Mouse (Mus musculus): Measurements from ENCODE around the gene Gm28305. TPM values are rescaled to one million over a fixed set of nuclear protein-coding genes. Genes with fewer than 3 reads are reported as not detected.

Gm28305 gene
- total RNA-seq (2021): not detected
- long read RNA-seq: 0 reads

DNA sequence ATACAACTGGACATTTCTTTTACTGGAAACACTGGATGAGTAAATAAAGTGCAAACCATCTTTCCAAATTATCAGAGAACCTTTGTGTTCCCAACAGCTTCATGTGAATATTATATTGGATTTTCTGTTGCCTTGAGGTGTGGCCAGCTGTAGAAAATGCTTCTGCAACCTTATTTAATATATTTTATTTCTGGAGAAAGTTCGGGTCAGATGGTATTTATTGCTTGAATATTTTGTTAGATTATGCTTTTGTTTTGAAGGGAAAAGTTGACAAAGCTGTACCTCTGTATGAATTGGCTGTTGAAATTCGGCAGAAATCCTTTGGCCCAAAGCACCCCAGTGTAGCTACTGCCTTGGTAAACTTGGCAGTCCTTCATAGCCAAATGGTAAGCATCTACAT, at the start of gene Gm28305:
Gene Gm28305 (plus strand): TSS at position 301 of the 400 bp plus-strand sequence.
- no peak for DNase-seq (ENCODE audit: low spot score in 2 of 2)

DNA sequence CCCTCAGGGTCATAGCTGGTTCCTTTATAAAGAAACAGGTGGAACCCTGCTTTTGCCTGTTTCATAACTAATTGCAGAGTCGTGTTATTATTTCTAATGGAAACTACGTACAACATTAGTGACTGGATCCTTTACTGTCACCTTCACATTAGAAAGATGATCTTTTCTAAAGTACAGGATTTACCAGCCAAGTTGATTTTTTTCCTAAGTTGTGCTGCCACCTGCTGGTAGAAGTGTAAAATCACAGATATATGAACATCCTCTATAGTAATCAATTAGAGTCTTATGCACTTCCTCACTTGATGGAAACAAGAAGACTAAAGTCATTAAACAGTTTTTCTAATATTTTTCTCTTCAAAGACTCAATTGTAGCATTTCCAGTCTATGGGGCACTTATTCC, 44.0 kb upstream of the Gm28305 start:
- DNase-seq (ENCODE audit: low spot score in 2 of 2): peak; percentile 23 to 35

DNA sequence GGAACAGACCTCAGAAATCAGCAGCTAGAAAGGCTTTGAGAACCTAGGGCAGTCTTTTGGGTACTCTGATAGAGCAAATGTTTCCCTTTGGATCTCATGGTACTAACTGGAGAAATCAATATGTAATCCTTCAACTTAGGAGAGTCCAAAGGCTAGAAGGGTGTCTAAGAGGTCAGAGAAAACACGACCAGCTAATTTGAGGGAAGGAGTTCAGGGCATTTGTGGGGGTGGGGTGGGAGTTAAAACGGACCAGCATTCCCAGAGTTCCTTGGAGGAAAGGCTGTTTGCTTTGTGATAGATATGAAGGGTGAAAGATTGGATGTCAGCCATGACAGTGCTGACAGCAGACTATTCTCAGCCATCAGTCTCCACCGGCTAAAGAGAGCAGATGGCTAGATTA, 39.9 kb upstream of the Gm28305 start:
- no peak for DNase-seq (ENCODE audit: low spot score in 2 of 2)

DNA sequence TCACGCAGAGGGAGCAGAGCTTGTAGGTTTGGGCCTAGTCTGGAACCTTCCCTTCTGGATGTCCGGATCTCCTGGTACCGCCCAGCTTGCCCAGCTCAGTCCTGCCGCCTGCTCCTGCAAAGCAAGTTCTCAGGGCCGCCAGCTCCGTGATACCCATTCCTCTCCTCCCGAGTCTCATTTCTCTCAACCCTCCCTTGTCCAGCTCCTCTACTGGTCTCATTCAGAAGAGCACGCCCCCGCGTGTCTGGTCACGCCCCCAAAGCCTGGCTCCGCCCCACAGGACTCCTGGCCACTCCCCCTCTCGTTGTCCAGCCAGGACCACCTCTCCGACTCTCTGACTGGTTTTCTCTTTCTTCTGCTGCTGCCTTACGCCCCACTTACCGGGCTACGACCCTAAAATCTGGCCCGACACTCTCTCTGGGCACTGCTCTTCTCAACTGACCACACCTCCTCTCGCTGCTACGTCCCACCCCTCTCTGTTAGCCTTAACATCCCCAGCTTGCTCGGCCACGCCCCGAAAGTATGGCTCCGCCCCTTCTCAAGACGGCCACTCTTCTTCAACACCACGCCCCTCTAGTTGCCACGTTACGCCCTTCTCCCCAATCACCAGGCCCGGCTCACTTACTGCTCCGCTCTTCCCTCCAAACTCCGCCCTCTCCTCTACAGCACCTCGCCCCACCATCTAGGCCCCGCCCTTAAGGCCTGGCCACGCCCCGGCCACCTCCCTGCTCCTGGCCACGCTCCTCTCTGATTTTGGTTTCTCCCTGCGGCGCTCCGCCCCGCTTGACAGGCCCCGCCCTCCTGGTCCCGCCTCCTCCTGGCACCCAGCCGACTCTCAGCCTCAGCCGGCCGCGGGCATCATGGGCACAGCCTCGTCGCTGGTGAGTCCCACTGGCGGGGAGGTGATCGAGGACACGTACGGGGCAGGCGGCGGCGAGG, 38.3 kb upstream of the Gm28305 start, which contains the start of gene Nphp3:
Gene Nphp3 (plus strand): TSS at position 624 of the 939 bp plus-strand sequence.
- DNase-seq (ENCODE audit: low spot score in 2 of 2): peak; percentile 98 to 99

DNA sequence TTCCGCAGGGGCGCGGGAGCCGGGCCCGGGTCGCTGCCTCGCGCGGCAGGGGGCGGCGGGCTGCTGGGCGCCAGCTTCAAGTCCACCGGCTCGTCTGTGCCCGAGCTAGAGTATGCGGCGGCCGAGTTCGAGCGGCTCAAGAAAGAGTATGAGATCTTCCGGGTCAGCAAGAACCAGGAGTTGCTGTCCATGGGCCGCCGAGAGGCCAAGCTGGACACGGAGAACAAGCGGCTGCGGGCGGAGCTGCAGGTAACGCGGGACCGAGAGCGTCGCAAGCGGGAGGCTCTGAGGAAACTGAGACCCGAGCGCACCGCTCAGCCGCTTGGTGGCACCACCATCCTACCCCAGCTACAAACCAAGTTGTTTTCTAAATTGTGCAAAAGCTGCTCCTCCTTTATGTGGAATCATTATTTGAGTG, 37.5 kb upstream of the Gm28305 start:
- DNase-seq (ENCODE audit: low spot score in 2 of 2): peak; percentile 54 to 84

DNA sequence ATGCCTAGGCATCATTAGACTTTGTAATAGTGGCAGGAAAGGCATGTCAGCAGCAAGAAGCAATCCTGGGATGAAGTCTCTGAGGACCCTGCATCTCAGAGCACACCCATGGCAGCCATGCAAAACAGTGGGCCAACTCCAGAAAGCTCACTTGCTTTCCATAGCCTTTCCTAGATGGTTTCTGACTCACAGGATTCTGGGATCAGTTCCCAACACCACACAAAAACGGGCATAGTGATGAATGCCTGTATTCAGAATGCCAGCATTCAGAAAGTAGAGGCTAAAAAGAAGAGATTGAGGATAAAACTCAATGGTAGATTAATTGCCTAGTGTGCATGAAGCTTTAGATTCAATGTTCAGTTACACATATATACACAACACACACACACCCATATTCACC, 25.9 kb upstream of the Gm28305 start:
- peak in 1 of 2 experiments; percentile 25 for DNase-seq (ENCODE audit: low spot score in 2 of 2)

DNA sequence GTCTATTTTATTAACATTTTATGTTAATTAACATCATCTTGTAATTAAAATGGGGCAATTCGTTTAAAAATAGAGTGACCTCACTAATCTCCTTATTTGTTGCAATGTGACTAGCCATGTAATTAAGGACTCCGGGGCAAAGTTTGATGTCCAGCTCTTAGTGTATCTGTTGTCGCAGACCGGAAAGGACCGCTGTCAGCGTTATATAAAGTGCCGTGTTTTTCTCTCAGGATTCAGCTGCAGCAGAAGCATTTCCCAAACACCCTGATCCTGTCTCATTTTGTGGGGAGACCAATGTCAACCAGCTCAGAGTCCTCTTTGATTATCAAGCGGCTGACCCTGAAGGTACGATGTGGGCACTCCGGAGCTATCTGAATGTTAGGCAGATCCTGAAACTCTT, 19.4 kb upstream of the Gm28305 start:
- no peak for DNase-seq (ENCODE audit: low spot score in 2 of 2)

DNA sequence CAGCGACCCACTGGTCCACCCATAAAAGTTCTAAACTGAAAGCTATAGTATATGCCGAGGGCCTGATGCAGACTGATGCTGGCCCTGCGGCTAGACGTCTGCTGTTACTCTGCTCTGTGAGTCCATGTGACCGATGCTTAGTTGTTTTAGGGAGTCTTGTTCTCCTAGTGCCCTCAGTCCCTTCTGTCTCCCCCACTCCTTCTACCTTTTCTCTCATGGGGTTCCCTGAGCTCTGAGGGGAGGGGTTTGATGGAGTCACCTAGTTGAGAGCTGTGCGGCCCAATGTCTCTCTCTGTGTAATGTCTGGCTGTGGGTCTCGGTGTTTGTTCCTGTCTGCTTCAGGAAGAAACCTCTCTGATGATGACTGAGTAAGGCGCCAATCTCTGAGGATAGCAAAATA, 13.3 kb upstream of the Gm28305 start:
- no peak for DNase-seq (ENCODE audit: low spot score in 2 of 2)

DNA sequence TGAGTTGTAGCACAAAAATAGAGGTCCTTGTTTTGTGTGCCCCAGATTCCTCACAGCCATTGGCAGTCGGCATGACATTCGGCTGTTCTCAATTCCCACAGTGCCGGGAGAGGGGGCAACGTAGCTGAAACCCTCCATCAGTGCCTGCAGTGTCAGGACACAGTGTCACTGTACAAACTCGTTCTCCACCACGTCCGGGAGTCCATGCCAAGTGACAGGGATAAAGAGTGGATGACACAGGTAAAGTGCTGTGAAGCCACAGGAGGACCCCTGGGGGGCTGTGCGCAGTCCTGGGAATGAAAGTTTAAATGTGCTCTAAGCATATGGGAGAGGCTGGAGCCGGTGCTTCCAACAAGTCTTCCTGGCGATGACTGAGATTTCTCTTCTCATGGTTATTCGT, 10.6 kb upstream of the Gm28305 start:
- no peak for DNase-seq (ENCODE audit: low spot score in 2 of 2)

DNA sequence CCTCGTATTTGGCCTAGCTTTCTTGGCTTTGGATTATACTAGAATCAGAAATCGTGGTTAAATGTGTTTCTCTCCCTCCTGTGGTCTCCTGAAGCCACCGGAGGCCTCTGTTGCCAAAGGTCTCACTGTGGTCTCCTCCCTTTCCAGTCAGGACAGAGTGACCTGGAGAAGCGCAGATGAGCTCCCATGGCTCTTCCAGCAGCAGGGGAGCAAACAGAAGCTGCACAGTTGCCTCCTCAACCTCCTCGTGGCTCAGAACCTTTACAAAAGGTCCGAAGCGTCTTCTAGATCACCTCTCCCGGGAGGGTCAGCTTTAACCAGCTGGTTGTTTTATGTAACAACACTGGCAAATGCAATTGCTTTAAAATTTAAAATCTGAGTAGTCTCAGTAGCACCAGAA, 6.2 kb upstream of the Gm28305 start:
- no peak for DNase-seq (ENCODE audit: low spot score in 2 of 2)

DNA sequence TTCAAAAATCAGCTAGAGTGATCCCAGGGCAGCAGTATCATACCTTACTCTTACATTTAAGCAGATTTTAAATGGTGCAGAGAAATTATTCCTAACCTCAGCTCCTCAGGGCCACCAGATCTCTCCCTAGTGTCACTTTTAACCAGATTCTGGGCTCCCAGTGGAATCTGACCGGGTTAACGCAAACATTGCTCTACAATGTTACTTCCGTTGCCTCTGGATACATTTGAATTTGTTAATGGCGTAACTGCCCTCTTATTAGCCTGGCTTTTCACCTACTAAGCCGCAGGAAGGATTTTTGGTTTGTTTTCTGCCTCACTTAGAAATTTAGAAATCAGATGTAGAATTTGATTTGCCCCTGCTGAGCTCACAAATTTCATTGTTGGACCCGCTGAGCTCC, 5.7 kb upstream of the Gm28305 start:
- DNase-seq (ENCODE audit: low spot score in 2 of 2): no peak

DNA sequence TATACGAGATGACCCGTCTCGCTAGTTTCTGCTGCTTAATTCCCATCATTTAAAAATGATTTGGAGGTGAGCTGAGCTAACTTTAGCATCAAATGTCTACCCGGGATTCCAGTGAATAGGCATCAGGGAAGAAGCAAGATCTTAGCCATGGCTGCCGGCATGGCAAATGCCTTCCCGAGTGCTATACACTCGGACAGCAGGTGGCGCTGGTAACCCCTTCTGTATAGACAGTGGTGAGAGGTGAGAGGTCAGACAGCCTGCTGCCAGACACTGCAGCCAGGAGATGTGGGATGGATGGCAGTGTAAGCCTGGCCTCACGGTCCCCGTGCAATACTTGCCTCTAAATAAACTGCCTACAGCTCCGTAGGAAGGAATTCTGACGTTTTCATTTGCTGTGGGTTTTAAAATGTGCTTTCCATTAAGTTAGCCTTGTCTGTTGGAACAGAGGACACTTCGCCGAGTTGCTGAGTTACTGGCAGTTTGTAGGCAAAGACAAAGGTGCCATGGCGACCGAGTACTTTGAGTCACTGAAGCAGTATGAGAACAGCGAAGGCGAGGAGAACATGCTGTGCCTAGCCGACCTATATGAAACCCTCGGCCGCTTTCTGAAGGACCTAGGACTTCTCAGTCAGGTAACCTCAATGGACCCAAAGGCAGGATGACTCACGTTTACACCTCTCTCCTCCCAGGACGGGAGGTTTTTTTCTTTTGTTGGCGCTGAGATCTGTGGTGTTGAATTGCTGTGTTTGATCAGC, 5.0 kb upstream of the Gm28305 start:
- DNase-seq (ENCODE audit: low spot score in 2 of 2): peak; percentile 54 to 82

DNA sequence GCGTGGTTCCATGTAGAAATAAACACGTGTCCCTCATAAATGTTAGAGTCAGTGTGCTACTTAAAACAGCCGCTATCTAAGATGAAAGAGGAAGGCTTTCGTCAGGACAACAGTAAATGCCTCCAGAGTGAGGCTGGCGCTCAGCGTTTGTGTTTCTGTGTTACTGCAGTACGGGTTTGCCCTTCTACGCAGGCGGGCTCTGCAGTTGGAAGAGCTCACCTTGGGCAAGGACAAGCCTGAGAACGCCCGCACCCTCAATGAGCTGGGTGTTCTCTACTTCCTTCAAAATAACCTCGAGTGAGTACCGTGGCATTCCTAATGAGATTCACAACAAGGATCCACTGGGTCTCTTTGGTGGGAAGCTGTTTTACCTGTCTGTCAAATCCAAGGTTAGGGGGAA, 2.2 kb upstream of the Gm28305 start:
- DNase-seq (ENCODE audit: low spot score in 2 of 2): no peak

DNA sequence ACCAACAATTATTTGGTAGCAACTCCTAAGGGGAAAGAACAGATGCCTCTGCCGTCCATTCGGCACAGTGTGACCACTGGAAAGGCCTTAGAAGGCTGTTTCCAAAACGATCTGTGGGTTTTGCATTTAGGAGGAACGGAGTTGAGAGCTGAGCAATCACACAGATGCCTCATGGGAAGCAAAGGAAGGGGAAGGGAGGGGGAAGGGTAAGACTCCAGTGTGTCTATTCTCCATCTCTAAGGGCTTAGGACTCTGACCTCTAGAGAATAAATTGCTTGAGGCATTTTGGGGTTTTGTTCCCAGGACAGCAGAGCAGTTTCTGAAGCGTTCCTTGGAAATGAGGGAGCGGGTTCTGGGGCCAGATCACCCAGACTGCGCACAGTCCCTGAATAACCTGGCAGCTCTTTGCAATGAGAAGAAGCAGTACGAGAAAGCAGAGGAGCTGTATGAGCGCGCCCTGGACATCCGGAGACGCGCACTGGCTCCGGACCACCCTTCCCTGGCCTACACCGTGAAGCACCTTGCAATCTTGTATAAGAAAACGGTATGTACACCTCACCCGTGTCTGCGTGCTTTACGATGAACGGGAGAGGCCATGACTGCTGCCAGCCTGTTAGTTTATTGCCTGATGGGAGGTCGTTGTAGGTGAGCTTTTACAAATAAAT, 1.3 kb upstream of the Gm28305 start:
- DNase-seq (ENCODE audit: low spot score in 2 of 2): no peak

DNA sequence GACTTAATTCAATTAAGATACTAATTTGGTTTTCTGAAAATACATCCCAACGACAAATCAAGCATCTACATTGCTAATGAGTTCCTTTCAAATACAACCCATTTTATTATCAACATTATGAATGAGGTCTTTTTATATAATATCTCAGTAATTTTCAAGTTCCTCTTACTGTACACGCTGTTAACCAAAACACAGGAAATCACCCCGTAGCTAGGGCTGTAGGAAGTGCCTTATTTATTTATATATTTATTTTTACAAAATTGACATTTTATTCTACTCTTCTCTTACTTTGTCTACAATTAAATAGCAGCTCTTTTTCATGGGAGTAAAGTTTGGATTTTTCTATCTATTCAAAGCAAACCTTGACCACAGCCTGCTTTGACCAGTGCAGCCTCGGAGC, 720 bp upstream of the Gm28305 start:
- DNase-seq (ENCODE audit: low spot score in 2 of 2): no peak

DNA sequence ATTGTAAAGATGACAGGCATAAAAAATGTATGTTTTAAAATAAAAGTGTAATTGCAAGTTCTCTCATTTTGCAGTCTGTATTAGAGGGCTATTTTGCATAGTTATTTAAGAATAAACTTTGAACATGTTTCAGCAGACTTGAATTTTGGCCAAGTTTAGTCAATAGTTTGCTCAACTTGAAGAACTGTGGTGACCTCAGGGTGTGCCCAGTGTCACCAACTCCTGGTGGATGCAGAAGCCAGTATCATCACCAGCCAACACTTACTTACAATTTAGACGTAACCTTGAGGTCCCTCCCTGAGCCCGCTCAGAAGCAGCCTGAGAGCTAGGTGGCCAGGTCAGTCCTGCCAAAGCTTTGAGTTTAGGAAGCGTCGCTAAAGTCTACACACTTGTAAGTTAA, 3.2 kb downstream of the Gm28305 start:
- DNase-seq (ENCODE audit: low spot score in 2 of 2): no peak

DNA sequence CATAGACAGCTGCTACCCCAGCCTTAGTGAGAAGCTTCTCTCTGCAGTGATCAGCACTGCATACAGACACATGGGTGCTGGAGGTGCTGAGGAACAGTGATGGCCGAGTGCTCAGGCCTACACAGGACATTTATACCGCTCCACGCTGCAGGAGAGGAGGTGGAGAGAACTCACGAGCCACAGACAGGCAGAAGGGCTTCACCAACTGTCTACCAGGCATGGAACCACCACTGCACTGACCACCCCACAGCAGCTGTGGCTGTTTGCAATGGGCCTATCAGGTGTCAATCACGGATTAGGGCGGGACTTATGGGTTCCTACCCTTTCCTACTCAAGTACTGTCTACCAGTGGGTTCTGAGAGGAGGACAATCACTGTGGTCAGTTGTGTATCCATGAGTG, 10.6 kb downstream of the Gm28305 start:
- DNase-seq (ENCODE audit: low spot score in 2 of 2): no peak

DNA sequence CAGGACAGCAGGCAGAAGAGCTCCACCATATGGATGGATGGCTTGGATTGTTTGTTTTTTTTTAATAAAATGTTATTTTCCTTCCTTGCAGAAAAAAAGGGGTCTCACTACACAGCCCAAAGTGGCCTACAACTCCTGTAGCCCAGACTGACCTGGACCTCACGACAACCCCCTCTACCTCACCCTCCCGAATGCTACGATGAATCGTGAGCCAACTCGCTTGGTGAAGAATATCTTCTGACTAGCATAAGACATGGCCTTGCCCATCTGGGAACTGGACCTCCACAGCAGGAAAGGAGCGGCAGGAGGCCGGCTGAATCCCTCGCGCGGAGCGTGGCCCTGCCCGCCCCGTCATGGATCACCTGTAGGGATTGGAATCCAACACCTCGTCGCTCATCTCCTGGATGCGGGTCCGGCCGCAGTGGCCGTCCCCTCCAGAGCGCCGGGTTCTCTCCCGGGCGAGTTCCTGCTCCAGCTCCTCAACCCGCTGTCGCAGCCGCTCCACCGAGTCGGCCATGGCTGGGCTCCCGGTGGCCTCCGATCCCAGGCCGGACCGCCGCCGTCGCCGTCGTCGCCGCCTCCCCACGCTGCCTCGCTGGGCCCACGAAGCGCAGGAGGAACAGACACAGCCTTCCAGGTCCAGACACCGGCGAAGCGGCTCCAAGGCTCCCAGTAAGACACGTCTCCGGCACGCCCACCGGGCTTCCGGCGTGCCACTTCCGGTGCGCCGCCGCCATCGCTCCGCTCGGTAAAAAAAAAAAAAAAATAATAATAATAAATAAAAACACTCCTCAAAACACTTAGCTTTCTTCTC, 22.2 kb downstream of the Gm28305 start, which contains the start of gene Uba5:
Gene Uba5 (minus strand): TSS at position 705 of the 814 bp plus-strand sequence.
- DNase-seq (ENCODE audit: low spot score in 2 of 2): peak in 1 of 2 experiments; percentile 60

DNA sequence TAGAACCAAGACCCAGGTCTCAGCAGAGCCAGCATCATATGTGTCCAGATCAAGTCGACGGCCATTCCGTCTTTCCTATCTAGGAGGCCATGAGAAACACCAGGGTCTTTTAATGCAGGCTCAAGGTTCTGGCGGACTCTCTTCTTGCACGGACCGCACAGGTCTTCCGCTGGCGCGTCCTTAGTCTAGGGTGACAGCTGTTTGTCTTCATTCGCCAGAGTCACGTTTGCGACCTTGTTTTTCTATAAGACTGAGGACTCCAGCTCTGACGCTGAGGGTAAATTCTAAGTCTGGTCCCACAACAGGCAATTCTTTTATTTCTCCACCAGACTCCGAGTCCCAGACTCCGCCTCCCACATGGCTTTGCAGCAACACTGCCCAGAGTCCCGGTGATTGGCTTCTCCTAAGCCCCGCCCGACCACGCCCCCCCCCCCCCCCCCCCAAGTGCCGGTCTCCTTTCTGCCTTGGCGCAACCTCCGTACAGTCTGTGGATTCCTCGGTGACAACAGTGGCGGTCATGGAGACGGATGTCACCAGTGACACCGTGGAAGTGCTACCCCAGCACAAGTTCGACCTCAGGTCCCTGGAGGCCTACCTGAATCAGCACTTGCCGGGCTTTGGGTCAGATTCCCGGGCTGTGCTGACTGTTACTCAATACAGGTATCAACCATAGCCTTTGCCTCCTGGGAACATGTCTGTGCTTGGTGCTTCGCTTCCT, 22.9 kb downstream of the Gm28305 start, which contains the start of gene Acad11:
Gene Acad11 (plus strand): TSS at position 134 of the 718 bp plus-strand sequence.
- peak; percentile 84 to 94 for DNase-seq (ENCODE audit: low spot score in 2 of 2)

DNA sequence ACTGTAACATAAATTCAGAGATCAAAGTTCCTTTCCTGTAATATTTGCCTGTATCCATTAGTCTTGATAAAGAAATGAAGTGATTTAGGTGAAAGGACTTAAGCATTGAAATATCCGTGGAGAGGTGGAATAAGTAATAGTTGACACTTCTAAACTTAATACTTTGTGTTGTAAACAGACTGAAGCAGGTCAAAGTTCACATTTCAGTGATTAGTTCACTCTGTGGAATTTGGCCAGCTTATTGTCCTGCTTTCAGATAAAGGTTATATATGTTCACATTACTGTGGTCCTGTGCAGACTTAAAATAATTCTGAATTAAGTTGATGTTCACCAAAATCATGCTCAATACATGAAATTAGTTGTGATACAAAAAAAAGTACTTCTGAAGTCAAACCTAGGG, 24.1 kb downstream of the Gm28305 start:
- DNase-seq (ENCODE audit: low spot score in 2 of 2): no peak
